Mouse (Mus musculus) naive thymus-derived CD4-positive, alpha-beta T cell, adult 5 months (primary cell): ENCODE data around the gene Olfr1123. TPM values are rescaled to one million over a fixed set of nuclear protein-coding genes. Genes with fewer than 3 reads are reported as not detected.

ENCODE experiments used
- polyA plus RNA-seq: library from polyadenylated mRNA; unstranded; fragments of 100-300 nt; shearing (Covaris generic); gene quantifications from one replicate; pipeline ENCODE4 v1.2.1, GENCODE M21; 2017

Gene Olfr1123
- not detected for polyA plus RNA-seq

DNA sequence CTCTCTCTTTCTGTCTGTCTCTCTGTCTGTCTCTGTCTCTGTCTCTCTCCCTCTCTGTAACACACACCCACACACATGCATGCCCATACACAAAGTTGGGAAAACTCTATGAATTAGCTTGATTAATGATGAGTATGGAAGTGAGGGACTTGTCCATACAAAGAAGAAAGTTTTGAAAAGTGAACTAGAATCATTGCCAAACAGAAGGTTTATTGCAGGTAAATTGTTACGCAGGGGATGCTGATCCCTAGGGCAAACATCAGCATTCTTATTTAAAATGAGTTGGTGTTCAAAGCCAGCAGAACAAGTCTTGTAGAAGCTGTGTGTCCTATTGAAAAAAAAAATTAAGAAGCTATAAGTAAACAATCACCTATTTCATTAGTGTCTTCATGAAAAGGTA is at the start of gene Olfr1123:
Gene Olfr1123, plus strand, starts transcription at position 301 of the 400 bp plus-strand sequence.

DNA sequence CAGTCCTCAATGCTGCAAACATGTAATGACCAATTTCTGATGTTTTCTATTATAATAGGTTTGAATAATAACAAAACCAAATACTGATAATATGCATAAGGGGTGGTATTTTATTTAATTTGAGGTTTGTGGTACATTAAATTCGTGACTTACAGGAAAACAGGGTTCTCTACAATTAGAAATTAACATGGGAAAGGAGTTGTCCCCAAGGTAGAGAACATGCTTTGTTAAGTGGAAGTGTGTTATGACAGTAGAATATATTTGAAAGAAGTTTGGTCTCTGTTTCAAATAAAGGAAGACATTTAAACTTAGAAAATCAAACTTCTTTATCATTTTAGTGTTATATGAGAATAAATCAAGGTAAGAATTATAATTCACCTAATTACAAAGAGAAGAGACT is 46.8 kb upstream of the Olfr1123 start, which contains the start of gene Olfr1121:
Gene Olfr1121, plus strand, starts transcription at position 301 of the 400 bp plus-strand sequence.

DNA sequence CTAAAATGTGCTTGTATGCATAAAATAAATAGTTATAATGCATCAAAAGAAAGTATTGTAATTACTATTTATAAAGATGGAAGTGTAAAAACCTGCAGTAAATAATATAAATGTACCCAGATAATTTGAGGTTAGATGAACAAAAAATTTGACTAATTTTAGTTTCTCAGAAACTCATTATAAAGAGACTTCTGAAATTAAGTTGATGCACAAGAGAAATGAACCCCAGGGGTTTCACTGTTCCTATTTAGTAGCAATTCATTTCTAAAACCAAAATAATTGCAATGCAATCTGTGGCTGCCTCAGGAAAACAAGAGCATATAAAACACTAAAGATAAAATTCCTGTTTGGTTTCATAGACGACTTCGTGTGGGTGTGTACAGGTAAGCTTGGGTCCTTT is 30.9 kb upstream of the Olfr1123 start, which contains the start of gene Olfr1122:
Gene Olfr1122, plus strand, starts transcription at position 301 of the 400 bp plus-strand sequence.

DNA sequence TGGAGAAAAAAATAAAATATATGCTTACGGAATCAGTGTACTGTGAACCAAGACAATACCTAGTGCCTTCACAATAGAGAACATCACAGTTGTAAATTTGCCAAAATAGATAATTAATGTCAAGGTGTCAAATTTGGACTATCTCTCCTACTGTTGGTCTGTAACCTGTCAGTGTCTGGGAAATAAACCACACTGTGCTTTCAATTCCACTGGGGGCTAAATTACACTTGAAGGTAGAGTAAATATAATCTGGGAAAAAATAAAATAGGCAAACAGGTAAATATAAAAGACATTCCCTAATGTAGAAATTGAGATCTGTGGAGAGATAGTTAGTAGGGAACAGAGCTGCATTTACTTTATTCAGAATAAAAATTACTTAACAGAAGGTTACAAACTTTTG is 13.5 kb downstream of the Olfr1123 start, which contains the start of gene Olfr1124:
Gene Olfr1124, plus strand, starts transcription at position 301 of the 400 bp plus-strand sequence.

DNA sequence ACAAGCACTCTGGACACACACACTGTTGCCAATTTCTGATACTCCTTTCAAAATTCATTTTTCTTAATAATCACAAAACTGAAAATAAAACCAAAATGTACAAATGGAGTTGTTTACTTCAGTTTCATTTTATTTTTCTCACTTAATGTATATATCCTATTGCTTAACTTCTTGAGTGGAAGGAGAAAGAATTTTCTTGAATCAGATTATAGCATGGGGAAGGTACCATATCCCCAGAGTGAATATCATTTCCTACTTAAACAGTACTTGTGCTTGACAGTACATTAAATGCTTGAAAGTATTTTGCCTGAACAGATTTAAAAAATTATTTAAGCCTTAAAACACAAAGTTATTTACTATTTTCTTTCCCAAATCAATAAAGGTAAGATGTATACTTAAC is 37.2 kb downstream of the Olfr1123 start, which contains the start of gene Olfr1126:
Gene Olfr1126, plus strand, starts transcription at position 301 of the 400 bp plus-strand sequence.

Other genes starting within 250 kb of the Olfr1123 start
- not detected for gene Olfr1112, start 228.8 kb upstream of the Olfr1123 start, polyA plus RNA-seq
- gene Olfr1113, start 207.7 kb upstream of the Olfr1123 start, polyA plus RNA-seq, result not detected
- not detected for gene Olfr1115, start 168.6 kb upstream of the Olfr1123 start, polyA plus RNA-seq
- 0.04 TPM for gene Olfr1116, start 149.1 kb upstream of the Olfr1123 start, polyA plus RNA-seq
- not detected for gene Olfr1118, start 109.1 kb upstream of the Olfr1123 start, polyA plus RNA-seq
- gene Olfr1120, start 61.8 kb upstream of the Olfr1123 start, polyA plus RNA-seq, result not detected
- gene Olfr1121, start 46.7 kb upstream of the Olfr1123 start, polyA plus RNA-seq, result 0.22 TPM
- 0.09 TPM for gene Olfr1122, start 30.8 kb upstream of the Olfr1123 start, polyA plus RNA-seq
- gene Olfr1124, start 13.6 kb downstream of the Olfr1123 start, polyA plus RNA-seq, result 0.32 TPM
- not detected for gene Olfr1126, start 37.3 kb downstream of the Olfr1123 start, polyA plus RNA-seq
- gene Pramel7, start 80.5 kb downstream of the Olfr1123 start, polyA plus RNA-seq, result not detected
- not detected for gene Pramel6, start 89.9 kb downstream of the Olfr1123 start, polyA plus RNA-seq
- gene Olfr153, start 115.2 kb downstream of the Olfr1123 start, polyA plus RNA-seq, result not detected
- gene Olfr1128, start 128.9 kb downstream of the Olfr1123 start, polyA plus RNA-seq, result not detected
- not detected for gene Olfr1129, start 157.3 kb downstream of the Olfr1123 start, polyA plus RNA-seq
- gene Olfr1130, start 189.6 kb downstream of the Olfr1123 start, polyA plus RNA-seq, result not detected
- gene Olfr1131, start 210.5 kb downstream of the Olfr1123 start, polyA plus RNA-seq, result not detected
- gene Olfr1132, start 220.9 kb downstream of the Olfr1123 start, polyA plus RNA-seq, result not detected
- gene Olfr1133, start 230.7 kb downstream of the Olfr1123 start, polyA plus RNA-seq, result not detected
- gene Olfr1134, start 241.8 kb downstream of the Olfr1123 start, polyA plus RNA-seq, result not detected